Mouse (Mus musculus) liver, postnatal 0 days (tissue): ENCODE results near the gene Umodl1.

ENCODE experiments used
- CTCF ChIP-seq: sonication (generic); IDR thresholded peaks from 2 replicates; pipeline ENCODE4 v1.5.1; 2016; ENCODE audit warnings: antibody characterized with exemption, low read depth
- EP300 ChIP-seq: IDR thresholded peaks from 2 replicates; pipeline ENCODE4 v1.6.1; 2016; ENCODE audit warnings: antibody characterized with exemption, low read depth, mild to moderate bottlenecking

DNA sequence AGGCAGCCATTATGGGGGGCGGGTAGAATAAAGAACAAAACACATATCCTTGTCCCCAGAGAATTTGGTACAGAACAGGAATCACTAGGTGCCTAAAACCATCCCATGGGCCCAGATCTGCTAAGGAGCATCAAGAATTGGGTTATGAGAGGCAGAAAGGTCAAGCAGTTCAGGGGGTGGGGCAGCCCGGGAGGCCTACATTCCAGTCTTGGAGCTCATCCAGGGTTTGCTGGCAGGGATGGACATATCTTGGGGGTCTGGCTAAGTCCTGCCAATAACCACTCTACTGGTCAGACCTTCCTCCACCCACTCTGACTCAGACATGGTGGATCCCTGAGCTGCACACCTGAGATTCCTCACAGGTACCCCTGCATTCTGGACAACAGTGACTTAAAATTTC lies 65.6 kb downstream of the Umodl1 start:
- TF ChIP-seq CTCF: no peak
- no peak for TF ChIP-seq EP300
